Mouse (Mus musculus) cerebellum, adult 2 months (tissue): ENCODE results near the gene Rab1a. TPM values are rescaled to one million over a fixed set of nuclear protein-coding genes. Genes with fewer than 3 reads are reported as not detected.

ENCODE experiments used
- DNase-seq, 2 experiments: peaks; one replicate each; pipeline ENCODE4 v3.0.0; 2021
- H3K27ac ChIP-seq: fragments of 200-500 bp; 2 replicates; pipeline ENCODE4 v1.5.1; 2012; ENCODE audit warnings: low read length, control low read depth, inconsistent platforms; ENCODE audit not compliant: insufficient read depth
- H3K27me3 ChIP-seq: fragments of 200-500 bp; 2 replicates; pipeline ENCODE4 v1.6.1; 2012; ENCODE audit warnings: inconsistent platforms, mild to moderate bottlenecking, low read length, moderate library complexity; ENCODE audit not compliant: control insufficient read depth, insufficient read depth
- H3K4me1 ChIP-seq: fragments of 200-500 bp; 2 replicates; pipeline ENCODE4 v1.6.1; 2011; ENCODE audit warnings: low read length; ENCODE audit not compliant: control insufficient read depth, insufficient read depth
- H3K4me3 ChIP-seq: fragments of 200-500 bp; replicated peaks from 2 replicates; pipeline ENCODE3; 2011; ENCODE audit warnings: mild to moderate bottlenecking, low read depth, low read length, control low read depth; ENCODE audit not compliant: insufficient read depth
- CTCF ChIP-seq: fragments of 200-500 bp; IDR thresholded peaks from 2 replicates; pipeline ENCODE4 v1.5.1; 2011; ENCODE audit warnings: low read depth, mild to moderate bottlenecking, control low read depth, low read length, moderate library complexity, borderline replicate concordance; ENCODE audit not compliant: insufficient read depth
- POLR2A ChIP-seq: fragments of 200-500 bp; IDR thresholded peaks from 2 replicates; pipeline ENCODE4 v1.6.1; 2011; ENCODE audit warnings: low read length, control low read depth, borderline replicate concordance; ENCODE audit not compliant: insufficient read depth
- WGBS: fragments of 180-500 bp; shearing (Covaris S2); methylation state at CpG from one replicate; pipeline ENCODE4 v1.1.7; 2018; 5-methylcytosine and 5-hydroxymethylcytosine counted together
- polyA plus RNA-seq: library from polyadenylated mRNA; depleted of rRNA; stranded (reverse); fragments of >200 nt; gene quantifications from 2 replicates; pipeline ENCODE4 v1.2.3, GENCODE M21; 2012

Rab1a gene
- polyA plus RNA-seq, 1 experiment, result 191 TPM

GRCm38 (mm10) chr11:20244336-20245290, 43.4 kb downstream of the Rab1a start:
- H3K4me3 ChIP-seq, result no peak overlapping the region
- DNase-seq, result no peak
- WGBS, result 84% methylated on average over 16 of the region's 16 CpGs
- H3K4me1 ChIP-seq, result no peaks in the 10 kb centered on the region
- TF ChIP-seq CTCF, result no peak
- no peak for TF ChIP-seq POLR2A
- no peaks in the 10 kb centered on the region for H3K27me3 ChIP-seq
- H3K27ac ChIP-seq, result no peak overlapping the region

DNA sequence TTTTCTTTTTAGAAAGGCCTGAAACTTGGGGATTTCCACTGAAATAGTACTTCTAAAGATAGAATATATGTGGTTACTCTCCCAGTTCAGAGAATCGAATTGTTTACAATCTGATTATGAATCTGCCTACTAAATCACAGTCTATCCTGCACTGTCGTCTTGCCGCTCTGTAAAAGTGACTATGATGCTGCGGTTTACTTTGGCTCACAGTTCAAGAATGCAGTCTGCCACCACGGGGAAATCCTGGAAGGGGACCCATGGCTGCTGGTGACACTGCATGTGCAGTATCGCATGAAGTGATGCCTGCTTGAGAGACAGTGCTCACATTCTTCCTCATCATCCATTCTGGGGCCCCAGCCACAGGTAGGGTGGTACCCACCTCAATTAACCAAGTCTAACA, 44.1 kb downstream of the Rab1a start:
- DNase-seq, result no peak
- TF ChIP-seq CTCF, result no peak
- no peak for TF ChIP-seq POLR2A
- Histone ChIP-seq H3K27ac (no peak overlapping the region), H3K4me1 (no peaks in the 10 kb centered on the region), H3K27me3 (no peaks in the 10 kb centered on the region), H3K4me3 (no peak overlapping the region)
- WGBS, result 87% methylated on average over 6 of the region's 6 CpGs

DNA sequence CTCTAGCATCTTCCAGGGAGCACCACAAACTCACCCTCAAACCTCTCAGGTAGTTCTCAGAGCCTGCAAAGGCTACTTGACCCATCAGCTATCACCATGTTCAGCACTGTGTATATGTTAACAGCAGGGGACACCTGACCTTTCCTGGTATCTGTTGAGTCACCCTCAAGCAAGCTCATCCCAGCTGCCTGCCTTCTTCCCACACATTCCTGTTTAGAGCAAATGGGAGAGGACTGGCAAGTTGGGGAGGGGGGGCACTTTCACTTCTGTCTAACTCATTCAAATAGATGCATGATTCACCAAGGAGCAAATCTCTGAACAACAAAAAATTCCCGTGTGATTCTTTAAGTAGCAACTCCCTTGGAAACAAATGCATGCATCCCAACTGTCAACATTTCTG, 45.4 kb downstream of the Rab1a start:
- TF ChIP-seq CTCF (no peak), POLR2A (no peak)
- no peak overlapping the region for H3K27ac ChIP-seq
- no peak overlapping the region for H3K4me3 ChIP-seq
- no peak for DNase-seq
- H3K4me1 ChIP-seq, result no peaks in the 10 kb centered on the region
- 40% methylated on average over 1 of the region's 1 CpGs for WGBS
- H3K27me3 ChIP-seq, result no peaks in the 10 kb centered on the region

DNA sequence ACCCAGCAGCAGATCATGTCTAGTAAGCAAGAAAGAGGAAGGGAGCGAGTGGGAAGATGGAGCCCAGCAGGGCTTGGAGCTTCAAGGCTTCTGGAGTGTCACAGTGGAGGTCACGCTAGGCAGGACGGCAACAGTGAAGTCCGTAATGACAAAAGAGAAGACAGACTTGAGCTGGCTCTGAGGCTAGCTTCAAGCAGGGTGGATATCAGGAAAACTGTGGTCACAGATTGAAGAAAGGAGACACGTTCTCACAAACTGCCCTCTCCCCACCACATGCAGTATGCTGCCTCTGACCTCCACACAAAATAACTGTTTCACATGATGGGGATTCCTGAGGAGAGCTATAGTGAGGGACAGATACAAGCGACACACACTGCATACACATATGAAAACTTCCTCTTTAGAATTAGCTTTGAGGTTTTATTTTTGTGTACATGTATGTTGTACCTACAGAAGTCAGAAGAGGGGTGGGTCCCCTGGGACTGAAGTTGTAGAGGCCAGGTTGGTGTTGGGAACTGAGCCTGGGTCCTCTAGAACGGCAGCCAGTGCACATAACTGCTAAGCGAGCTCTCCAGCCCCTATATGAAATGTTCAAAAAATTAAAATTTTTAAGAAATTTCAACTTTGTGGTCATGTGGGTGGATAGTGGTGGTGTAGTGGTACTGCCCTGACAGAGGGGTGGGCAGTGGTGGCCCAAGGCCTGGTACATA, 46.1 kb downstream of the Rab1a start:
- TF ChIP-seq POLR2A, result no peak
- Histone ChIP-seq H3K4me1 (no peaks in the 10 kb centered on the region), H3K4me3 (no peak overlapping the region), H3K27me3 (no peaks in the 10 kb centered on the region), H3K27ac (no peak overlapping the region)
- WGBS, result 78% methylated on average over 8 of the region's 8 CpGs
- DNase-seq, result no peak

DNA sequence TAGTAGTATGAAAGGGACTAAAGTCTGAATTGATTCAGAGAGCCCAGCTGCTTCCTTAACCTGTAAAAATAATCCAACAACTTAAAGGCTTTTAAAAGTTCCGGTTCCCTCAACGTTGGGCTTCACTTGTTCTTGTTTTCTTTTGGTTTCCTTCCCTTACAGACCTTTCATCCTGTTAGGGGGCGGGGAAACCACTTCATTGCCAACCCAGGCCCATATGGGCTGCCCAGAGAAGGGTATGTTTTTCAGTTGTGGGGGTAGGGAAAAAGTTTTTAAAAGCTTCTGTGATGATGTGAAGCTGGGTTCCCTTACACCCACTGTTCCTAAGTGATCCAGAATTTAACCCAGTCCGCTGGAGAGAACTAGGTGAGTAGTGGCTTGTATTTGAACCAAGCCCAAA, 47.0 kb downstream of the Rab1a start:
- no peak for DNase-seq
- Histone ChIP-seq H3K27ac (no peak overlapping the region), H3K4me1 (no peaks in the 10 kb centered on the region), H3K4me3 (peak overlapping the region; percentile 79), H3K27me3 (no peaks in the 10 kb centered on the region)
- TF ChIP-seq POLR2A (no peak), CTCF (no peak)
- 41% methylated on average over 4 of the region's 4 CpGs for WGBS

DNA sequence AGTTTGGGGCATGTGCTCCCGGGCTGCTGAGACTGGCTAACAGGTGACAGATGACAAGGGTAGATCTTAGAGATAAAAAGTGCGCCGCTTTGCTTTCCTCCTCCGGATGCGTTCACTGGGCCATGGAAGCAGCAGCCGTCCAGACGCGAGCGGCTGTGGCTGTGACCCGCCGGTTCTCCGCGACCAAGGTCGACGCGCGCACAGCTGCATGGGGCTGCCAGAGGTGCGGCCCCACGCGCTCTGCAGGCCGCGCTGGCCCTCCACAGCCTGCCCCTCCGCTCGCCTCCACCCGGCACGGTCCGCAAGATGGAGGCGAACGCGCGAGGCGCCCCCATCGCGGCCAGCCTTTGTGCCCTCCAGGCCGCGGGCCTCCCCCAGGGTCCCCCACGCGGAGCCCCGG, 47.6 kb downstream of the Rab1a start:
- Histone ChIP-seq H3K27ac (0 out of 2 replicates have a peak overlapping the region, but pooled peaks have one; percentile 11), H3K27me3 (no peaks in the 10 kb centered on the region), H3K4me1 (no peaks in the 10 kb centered on the region), H3K4me3 (peak overlapping the region; percentile 79)
- TF ChIP-seq POLR2A (no peak), CTCF (no peak)
- under 1% methylated on average over 39 of the region's 39 CpGs for WGBS
- DNase-seq, result no peak

GRCm38 (mm10) chr11:20249296-20250110, 48.3 kb downstream of the Rab1a start, which contains the start of gene Cep68:
Gene Cep68, minus strand, starts transcription at chr11:20249429.
- TF ChIP-seq POLR2A (peak; percentile 62; the same call in 1 of the 2 replicates), CTCF (no peak)
- 0 out of 2 replicates have a peak within 1 kb of the TSS, but pooled peaks have one; percentile 11 for H3K27ac ChIP-seq
- peak within 1 kb of the TSS; percentile 79 for H3K4me3 ChIP-seq
- WGBS, result under 1% methylated on average over 59 of the region's 59 CpGs
- no peaks in the 10 kb centered on the region for H3K27me3 ChIP-seq
- DNase-seq, result peak; percentile 96 to 97
- H3K4me1 ChIP-seq, result no peaks in the 10 kb centered on the region
